Mouse (Mus musculus) erythroblast, adult 5-6 weeks (primary cell): Measurements from ENCODE around the gene Eci2. TPM values are rescaled to one million over a fixed set of nuclear protein-coding genes. Genes with fewer than 3 reads are reported as not detected.
"Not testable (repeated sequence)": the region's sequence is repeated elsewhere in the genome, so short reads cannot be mapped to it uniquely, and the experiment has no call there.

Experiments used
- ATAC-seq: replicated peaks from 2 replicates; pipeline ENCODE4 v1.8.0; 2016; ENCODE audit warnings: moderate number of reproducible peaks, mild to moderate bottlenecking, moderate TSS enrichment, inconsistent platforms; ENCODE audit not compliant: poor library complexity, low FRiP score, severe bottlenecking
- total RNA-seq, 2 experiments: library from RNA; stranded (forward) in 1 of 2; stranded (reverse) in 1 of 2; fragments of 150-400 nt in 1 of 2; fragments of 200-764, 138-1000 nt in 1 of 2; gene quantifications; 2 replicates each; pipeline versions ENCODE4 v1.2.3 to v1.2.4; 2015 to 2017; ENCODE audit warnings: low replicate concordance in 2 of 2

Eci2 gene
- 18.4 and 35.5 TPM in 2 replicates for total RNA-seq (2015; ENCODE audit: low replicate concordance)
- 27.5 and 39.9 TPM in 2 replicates for total RNA-seq (2017; ENCODE audit: low replicate concordance)

DNA sequence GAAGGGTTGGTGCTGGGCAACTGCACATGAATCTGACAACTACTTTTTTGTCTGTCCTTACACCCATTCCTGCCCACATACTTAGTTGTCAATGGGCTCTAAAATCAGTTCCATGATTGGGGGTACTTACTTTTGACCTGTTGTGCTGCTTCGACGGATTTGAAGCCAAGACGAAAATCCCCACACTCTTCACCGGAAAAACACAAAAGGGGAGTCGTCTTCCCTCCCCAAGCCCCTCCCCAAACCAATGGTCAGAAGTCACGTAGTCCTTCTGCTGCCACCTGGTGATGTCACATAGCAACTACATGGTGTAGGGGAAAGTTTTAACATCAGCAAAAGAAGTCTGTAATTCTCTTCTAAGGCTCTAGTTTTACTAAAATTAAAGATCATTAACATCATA is at the start of gene Eci2:
Eci2 (minus strand) TSS at position 218 of the 400 bp plus-strand sequence.
- ATAC-seq = no peak

DNA sequence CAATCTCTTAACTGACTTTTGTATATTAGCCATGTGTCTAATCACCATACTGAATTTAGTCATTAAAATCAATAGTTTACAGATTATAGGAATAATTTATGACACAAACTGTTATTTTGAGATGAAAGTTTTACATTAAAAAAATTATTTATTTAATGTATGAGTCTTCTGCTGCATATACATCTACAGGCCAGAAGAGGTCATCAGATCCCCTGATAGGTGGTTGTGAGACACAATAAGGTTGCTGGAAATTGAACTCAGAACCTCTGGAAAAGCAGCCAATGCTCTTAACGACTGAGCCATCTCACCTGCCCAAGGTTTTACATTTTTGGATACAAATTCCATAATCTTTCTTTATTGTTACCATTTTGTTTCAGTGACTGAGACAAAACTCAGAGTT is 48.0 kb upstream of the Eci2 start:
- ATAC-seq = no peak

DNA sequence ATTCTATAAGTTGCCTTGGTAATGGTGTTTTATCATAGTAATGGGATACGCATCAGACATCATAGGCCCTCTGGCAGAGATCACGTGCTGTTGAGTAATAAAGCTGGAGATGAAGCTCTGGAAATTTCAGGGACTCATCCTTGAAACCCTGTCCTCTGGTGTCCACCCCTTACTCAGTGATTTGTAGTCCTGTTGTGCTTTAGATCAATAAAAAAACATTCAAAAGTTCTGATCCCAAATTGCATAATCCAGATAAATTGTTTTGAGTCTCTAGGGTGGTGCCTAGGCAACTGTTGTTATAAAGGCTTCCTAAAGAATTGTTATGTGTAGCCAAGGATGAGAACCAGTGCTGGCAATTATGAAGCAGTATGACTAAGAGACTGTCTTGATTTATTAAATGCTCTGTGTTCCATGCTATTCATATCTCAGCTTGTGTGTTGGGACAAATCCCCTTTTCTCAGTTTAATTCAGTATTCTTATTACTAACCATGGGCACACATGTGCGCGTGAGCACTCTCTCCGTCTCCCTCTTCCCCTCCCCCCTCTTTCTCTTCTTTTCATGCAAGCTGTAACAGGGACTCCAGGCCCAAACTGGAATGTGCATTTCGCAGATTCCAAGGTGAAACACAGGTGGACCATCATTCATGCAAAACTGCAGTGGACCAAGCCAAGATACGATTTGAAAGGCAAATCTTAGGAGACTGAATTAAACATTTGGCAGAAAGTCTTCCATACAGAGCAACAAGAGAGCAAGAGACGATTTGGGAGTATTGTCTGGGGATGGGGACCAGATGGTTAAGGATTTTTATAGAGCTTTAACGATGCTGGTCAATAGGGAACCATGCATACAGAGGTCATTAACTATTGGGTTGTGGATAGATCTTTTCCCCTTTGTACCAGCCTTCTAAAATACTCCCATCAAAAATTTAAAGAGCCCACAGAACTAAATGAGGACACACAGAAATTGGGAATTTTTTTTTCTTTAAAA is 43.9 kb upstream of the Eci2 start:
- no peak for ATAC-seq

DNA sequence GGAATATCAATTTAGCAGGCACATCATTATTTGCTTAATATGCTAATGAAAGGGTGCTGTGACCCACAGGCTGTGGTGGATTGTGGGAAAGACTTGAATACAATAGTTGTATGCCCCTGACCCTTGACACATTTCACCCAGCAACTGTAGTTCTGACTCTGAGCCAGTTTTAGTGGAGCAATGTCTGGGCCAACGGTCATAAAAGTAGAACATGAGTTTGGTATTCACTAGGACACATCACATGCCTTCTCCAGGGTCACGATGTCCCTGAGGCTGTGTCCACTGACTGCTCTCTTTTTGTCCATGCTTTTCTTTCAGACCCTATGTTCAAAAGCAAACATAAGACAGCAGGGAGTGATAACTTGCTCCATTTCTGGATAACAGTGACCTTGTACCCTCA is 40.2 kb upstream of the Eci2 start:
- no peak for ATAC-seq

DNA sequence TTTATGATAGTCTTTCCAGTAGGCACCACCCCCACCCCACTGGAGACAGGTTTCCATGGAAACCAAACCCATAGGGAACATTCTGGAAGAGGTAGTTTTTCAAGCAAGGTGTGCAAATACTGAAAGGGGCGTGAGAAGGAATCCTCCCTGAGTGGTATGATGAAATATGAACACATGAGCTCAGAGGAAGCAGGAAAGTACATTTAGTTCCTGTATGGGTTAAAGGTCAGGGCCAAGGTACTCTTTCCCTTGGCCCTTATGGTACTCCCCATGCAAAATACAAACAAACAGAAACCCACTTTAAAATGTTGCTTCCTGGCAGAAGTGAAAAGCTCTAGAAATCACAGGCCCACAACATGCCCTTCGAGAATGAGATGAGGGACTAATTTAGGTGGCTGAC is 39.1 kb upstream of the Eci2 start:
- ATAC-seq = no peak

DNA sequence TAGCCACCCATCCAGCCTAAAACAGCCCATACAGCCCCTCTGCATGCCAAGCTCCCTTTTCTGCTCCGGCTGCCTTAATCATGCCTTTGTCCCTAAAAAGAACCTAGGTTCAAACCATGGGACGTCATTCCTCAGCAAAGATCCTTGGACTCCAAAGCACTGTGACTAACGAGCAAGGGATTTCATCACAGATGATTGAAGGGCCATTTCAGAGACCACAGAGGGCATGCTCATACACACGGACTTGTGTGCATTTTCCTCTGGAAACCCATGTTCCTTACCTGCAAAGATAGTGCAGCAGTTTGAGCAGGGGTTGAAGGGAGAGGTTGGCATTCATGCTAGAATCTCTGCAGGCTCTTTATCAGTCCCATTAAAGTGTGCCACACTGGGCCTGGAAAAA is 37.5 kb upstream of the Eci2 start:
- no peak for ATAC-seq

DNA sequence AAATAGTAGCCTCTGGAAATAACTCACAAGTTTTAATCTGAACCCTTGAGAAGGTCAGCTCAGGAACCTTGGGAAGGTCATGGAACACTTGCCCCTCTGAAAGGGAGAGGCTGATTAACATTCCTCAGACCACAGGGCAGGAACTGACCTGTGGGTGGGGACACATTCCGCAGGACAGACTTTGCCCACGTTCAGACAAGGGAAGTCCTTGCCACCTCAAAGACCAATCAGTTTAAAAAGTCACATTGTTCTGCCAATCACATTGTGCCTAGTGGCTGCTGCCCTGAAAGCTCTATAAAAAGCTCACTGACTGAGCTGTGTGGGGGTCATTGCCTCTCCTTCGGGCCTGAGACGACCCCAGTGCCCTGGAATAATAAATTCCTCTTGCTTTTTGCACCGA is 31.2 kb upstream of the Eci2 start:
- no peak for ATAC-seq

DNA sequence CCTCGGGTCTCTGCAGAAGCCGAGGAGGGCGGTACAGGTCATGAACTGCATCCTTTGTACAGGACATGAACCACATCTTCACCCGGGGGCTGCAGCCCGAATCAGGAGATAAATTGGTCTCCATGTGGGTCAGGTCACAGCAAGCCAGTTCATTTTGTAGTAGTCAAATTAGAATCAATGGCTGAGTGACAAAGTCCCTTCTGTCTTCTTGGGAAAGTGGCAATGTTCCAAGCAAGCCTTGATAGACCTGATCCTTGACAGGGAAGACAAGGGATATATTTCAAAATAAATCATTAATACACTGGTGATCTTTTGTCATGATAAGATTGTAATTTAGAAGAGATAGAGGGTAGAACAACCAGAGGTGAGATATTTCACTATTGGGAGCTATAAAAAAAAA is 9.6 kb upstream of the Eci2 start:
- no peak for ATAC-seq

DNA sequence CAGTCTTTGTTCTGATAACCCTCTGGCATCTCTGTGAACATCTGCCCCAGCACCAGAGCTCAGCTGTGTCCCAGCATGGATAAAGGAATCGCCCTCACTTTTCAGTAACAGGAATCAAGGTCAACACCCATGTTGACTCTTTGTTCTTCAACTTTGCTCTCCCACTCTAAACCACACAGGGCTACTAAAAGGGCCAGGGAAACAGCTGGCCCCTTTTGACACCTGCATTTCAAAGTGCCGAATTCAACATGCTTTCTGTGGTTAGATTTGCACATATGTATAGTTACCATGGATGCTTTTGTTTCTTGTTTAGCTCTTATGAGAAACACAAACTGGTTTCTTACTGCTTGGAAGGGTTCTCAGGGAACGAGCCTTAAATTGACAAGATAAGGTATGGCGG is 8.8 kb upstream of the Eci2 start:
- no peak for ATAC-seq

DNA sequence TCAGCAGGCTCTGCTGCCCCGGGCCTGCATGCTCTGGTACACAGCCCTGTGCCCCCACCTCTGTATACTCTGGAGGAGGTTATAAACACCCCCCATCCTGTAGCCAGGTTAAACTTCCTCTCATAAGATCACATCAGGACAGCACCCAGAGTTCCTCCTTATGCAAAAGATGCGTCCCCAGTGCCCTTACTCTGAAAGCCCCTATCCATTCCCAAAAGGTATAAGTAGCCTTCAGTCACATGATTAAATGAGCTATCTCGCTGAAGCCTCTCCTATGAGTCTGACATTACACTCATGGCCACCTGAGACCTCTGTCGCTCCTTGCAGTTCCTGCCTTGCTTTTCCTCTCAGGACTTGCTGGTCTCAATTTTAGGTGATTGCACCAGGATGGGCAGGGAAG is 6.7 kb upstream of the Eci2 start:
- no peak for ATAC-seq

DNA sequence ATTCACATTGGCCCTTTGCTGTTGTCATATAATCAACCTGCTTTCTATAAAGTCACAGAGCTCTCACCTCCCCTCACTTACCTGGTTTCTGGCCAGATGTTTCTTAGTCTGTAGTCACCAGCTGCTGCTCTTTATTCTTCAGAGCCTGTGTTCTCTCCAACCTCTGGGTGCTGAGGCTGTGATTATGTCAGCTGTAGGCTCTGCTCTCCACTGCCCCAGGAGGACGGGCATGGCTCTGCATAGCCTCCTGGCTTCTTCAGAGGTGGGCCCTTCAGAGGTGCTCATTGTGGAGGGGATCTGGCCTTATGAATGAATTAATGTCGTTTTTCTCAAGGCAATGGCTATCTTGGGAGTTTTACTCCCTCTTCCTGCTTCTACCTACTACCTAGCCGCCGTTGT is 4.8 kb upstream of the Eci2 start:
- ATAC-seq = no peak

DNA sequence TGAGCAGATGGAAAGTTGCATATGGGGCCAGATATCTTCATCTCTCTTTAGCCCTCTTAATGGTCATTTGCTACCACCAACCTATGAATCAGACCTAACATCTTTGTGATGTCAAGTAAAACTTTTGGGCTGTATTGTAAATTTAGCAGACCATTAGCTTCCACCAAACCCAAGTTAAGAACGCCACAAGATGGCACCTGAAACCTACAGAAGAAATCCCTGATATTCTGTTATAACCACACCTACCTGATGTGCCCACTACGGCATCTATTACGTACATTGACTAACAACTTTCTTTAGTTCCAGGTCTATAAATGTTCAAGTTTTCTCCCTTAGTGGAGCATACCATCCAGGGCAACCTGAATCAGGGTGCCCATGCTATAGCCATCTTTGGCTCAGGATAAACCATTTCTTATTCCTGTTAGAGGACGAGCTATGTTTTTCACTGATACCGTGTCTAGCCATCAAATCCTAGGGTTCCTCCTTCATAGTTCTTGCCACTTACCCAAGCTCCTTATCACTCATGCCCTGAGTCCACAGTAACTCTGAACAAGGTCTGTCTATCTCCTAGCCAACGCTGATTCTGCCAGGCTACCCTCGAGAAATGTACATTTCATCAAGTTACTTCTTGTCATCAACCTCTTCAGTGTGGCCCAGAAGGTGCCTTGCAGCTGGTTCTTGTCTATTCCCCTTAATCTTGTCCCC is 4.2 kb upstream of the Eci2 start:
- ATAC-seq = no peak

DNA sequence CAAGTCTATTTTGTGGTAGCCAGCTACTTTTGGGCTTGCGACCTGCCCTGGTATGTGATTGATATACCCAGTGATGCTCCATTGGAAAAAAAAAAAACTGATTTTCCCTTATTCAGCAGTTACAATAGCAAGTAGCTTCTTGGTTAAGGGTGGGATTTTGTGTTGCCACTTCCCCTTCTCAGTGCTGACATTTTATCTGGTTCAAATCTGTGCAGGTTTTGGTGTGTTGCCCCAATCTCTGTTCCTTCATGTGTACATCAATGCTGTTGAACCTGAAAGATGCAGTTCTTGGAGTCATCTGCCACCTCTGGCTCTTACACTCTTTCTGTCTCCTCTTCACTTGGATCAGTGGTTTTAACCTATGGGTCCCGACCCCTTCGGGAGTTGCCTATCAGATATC is 1.5 kb upstream of the Eci2 start:
- ATAC-seq = no peak

DNA sequence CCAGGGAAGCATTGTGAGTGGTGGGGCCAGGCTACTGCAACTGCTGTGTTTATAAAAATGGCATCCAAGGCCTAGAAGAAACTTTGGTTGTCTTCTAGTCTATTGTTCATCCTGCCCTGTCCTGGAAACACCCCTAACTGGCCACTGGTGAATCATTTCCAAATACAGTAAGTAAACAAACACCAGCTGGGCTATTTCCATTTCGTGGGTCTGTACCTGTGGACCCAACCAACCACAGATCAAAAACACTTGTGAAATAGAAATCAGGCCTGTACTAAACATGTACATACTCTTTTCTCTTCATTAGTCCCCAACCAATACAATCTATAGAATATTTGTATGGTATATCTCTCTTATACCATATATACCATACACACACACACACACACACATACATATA is 3.5 kb downstream of the Eci2 start:
- not testable (repeated sequence) for ATAC-seq

DNA sequence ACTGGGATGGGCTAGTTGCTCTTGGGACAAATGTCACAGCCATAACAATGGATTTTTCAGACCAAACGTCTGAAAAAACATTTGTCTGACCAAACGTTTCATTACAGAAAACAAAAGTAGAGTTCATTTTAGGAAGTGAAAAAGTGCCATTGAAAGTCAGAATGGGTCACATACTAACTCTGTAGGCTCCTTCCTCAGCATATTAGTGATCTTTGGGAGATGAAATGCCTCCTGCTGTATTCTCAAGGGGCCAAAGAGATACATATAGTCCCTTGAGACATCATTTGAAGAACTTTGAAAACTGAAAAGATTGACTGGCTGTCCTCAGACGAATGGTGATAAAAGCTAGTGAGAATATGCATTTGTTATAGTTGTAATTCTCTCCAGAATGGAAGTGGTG is 6.5 kb downstream of the Eci2 start:
- ATAC-seq = no peak

DNA sequence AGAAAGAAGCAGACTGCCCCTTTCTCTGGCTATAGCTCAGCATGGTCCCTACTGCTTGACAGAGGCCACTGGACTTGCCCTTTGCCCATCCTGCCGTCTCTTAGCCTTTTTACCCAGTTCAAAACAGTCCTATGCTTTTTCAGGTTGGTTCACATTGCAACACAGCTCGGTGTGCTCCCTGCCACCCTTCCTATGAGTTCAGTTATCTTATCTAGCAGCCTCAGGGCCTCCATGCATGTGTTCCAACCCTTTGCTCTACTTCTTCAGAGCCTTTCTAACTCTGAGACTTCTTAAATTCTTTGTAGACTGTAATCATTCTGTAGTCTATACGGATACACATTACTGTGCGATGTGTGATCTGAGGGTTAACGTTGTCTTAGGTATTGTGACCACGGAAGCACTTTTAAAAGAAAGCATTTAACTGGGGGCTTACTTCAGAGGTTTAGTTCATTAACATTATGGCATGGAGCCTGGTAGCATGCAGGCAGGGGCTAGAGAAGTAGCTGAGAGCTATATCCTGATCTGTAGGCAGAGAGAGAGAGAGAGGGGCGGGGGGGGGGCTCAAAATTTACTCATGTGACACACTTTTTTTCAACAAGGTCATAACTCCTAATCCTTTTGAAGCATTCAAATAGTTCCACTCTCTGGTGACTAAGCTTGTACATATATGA is 7.9 kb downstream of the Eci2 start:
- peak; percentile 89 for ATAC-seq

DNA sequence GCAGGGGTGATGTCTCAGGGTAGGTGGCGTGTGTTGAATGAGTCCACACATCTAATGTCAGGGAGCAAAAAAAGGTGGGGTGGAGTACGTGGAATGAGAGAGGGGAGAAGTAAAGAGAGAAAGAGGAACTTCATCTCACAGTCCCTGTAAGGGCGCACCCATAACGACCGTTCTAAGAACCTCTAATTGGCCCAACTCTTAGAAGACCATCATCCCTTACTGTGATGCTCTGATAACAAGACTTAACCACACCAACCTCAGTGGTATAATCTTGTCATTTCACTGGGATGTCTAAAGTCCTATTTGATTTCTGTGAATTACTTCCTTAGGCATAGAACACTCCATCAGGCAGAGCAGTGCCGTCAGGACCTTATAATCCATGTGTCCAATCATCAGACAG is 9.5 kb downstream of the Eci2 start:
- ATAC-seq = no peak

DNA sequence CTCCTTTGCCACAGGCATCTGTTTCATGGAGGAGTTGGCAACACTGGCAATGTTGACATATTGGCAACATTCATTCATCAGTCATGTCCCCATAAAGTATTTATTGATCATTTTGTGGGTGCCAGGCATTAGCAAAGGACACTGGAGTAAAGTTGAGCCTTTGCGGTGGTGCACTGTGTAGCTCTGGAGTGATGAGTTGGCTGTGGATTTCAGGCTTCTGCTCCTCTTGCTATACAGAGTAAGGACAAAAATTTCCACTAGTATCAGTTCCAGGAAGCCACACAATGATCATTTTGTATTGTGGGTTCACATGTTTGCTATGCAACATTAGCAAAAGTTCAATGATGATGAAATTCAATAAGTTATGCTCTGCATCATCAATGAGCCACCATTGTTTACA is 10.8 kb downstream of the Eci2 start:
- ATAC-seq = no peak

DNA sequence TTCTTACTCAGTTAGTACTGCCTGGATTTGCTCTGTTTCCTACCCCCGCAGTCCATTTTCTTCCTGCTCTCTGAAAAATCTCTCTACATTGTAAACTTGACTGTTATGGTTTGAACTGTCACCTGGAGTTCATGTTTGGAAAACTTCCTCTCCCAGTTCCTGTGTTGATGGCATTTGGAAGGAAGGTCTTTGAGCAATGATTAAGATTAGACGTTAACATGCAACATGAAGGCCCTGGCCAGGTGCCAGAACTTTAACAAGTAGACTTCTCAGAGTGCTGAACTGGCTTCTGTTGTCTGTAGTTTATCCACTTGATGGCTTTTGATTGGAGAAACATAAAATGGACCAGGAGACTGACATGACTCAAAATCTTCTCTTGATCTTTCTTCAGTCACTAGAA is 31.0 kb downstream of the Eci2 start:
- no peak for ATAC-seq

DNA sequence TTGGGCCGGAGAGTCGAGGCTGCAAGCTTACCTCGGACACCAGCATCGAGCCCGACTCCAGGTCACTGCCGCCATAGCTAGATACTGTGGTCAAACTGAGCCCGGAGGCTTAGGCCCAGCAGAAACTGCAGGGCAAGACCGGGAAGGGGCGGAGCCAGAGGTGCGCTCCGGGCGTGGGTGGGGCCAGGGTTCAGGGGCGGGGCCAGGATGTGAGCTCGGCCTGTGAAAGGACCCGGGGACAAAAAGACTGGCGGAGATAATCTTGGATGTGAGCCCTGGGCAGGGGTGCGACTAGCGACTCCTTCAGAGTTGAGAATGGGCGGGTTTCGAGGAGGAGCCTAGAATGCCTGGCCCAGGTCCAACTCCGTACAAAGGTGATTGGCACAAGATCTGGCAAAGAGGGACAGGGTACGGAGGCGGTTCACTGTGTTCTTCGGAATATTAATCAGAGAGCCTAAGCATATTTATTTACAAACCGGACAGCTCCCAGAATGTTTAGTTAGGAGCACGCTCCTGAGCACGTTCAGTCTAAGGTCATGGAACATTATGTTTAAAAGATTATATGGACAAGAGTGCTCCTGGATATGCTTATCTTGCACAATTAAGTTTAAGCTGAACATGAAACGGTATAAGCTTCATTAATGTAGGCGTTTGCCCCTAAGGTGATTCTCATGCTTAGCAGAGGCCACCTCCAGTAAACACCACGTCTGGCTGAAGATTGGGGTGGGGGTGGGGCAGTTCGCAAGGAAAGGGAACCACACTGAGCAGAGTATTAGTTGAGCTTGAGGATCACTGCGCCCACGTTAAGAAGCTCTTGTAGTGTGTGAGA is 32.7 kb downstream of the Eci2 start:
- ATAC-seq = peak; percentile 94
